Mouse (Mus musculus): Measurements from ENCODE around the gene Baiap2. TPM values are rescaled to one million over a fixed set of nuclear protein-coding genes. Genes with fewer than 3 reads are reported as not detected.

Baiap2 gene
- total RNA-seq (2017) = 10.6 and 19.9 TPM in 2 replicates

- peak; percentile 88 to 90 for ATAC-seq (replicated peaks in 1 of 2; ENCODE audit: insufficient read depth in 1 of 2, low FRiP score in 2 of 2, low TSS enrichment in 1 of 2, low read depth in 1 of 2, poor library complexity in 2 of 2, severe bottlenecking in 2 of 2)
Observed at GRCm38 (mm10) chr11:119942727-119943427, at the start of gene Baiap2. Gene Baiap2, plus strand, starts transcription at chr11:119942763.

DNA sequence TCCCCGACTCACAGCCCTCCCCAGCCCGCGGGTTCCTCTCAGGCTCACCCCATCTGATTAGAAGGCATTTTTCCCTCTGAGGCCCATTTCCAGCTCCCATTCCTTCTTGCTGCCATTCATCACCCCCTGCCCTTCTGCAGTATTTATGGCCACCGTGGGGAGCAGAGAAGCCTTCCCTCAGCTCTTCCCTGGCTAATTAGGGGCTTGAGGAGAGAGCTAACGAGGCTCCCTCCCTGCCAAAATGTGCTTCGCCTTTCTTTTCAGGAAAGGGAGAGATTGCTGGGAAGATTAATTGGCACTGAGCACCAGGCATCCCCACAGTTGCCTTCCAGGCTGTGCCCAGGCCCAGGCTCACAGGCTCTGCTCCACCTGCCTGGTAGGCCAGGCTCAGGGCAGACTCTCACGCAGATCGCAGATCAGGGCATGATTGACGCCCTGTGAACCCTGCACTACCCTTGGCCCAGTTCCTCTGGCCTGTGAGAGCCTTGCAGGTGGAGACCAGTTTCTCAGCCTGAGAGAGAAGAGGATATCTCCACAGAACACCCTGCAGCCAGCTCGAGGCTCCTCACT, 48.8 kb upstream of the Baiap2 start:
- no peak for ATAC-seq (replicated peaks in 1 of 2; ENCODE audit: insufficient read depth in 1 of 2, low FRiP score in 2 of 2, low TSS enrichment in 1 of 2, low read depth in 1 of 2, poor library complexity in 2 of 2, severe bottlenecking in 2 of 2)

DNA sequence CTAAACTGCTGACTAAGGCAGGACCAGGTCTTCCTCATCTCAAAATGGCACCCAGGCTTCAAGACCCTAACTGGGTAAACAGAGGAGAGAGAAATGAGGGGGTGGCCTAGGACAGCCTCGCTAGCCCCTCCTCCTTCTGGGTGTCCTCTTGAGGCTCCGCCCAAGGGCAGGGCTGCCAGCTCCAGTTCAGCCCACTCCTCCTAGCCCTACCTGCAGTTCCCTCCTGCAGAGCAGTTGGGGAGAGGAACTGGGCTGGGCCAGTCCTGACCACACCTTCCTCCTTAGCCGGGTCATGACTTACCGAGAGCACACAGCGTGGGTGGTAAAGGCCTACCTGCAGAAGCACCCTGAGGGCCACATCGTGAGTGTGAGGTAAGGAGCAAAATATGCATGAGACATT, 47.9 kb upstream of the Baiap2 start:
- ATAC-seq (replicated peaks in 1 of 2; ENCODE audit: insufficient read depth in 1 of 2, low FRiP score in 2 of 2, low TSS enrichment in 1 of 2, low read depth in 1 of 2, poor library complexity in 2 of 2, severe bottlenecking in 2 of 2) = peak; percentile 60 to 67; a peak in 3 of 4 replicates

GRCm38 (mm10) chr11:119897041-119897440, 45.5 kb upstream of the Baiap2 start:
- no peak for ATAC-seq (replicated peaks in 1 of 2; ENCODE audit: insufficient read depth in 1 of 2, low FRiP score in 2 of 2, low TSS enrichment in 1 of 2, low read depth in 1 of 2, poor library complexity in 2 of 2, severe bottlenecking in 2 of 2)

DNA sequence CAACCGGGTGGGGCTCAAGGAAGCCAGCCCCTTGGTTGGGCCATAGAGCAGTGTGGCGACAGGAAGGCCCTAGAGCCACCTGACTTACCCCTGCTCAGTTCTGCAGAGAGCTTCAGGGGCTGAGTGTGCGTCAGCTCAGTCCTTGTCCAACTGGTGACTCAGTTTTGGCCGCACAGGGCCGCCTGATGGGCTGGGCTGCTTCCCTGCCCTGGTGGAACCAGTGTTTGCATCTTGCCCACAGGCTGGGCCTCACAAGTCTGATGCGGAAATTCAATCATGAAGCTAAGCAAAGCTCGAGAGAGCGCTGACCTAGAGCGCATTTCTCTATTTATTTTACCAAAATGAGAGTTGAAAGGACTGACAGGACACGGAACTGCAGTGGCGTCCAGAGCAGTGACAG, 43.6 kb upstream of the Baiap2 start:
- no peak for ATAC-seq (replicated peaks in 1 of 2; ENCODE audit: insufficient read depth in 1 of 2, low FRiP score in 2 of 2, low TSS enrichment in 1 of 2, low read depth in 1 of 2, poor library complexity in 2 of 2, severe bottlenecking in 2 of 2)

- no peak for ATAC-seq (replicated peaks in 1 of 2; ENCODE audit: insufficient read depth in 1 of 2, low FRiP score in 2 of 2, low TSS enrichment in 1 of 2, low read depth in 1 of 2, poor library complexity in 2 of 2, severe bottlenecking in 2 of 2)
Observed at GRCm38 (mm10) chr11:119901174-119901573, 41.4 kb upstream of the Baiap2 start.

DNA sequence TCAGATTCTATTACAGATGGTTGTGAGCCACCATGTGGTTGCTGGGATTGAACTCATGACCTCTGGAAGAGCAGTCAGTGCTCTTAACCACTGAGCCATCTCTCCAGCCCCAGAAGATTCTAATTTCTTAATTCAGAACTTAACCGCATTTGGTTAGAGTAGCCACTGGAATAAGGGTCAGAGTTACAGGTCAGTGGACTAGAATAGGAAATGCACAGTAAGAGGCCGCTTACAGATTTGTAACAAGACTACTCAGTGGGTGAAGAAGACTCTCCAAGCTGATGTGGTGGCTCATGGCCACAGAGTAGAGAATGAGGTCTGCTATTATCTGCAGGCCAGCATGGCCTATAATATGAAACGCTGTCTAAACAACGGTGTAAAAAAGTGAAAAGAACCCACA, 39.7 kb upstream of the Baiap2 start:
- no peak for ATAC-seq (replicated peaks in 1 of 2; ENCODE audit: insufficient read depth in 1 of 2, low FRiP score in 2 of 2, low TSS enrichment in 1 of 2, low read depth in 1 of 2, poor library complexity in 2 of 2, severe bottlenecking in 2 of 2)

DNA sequence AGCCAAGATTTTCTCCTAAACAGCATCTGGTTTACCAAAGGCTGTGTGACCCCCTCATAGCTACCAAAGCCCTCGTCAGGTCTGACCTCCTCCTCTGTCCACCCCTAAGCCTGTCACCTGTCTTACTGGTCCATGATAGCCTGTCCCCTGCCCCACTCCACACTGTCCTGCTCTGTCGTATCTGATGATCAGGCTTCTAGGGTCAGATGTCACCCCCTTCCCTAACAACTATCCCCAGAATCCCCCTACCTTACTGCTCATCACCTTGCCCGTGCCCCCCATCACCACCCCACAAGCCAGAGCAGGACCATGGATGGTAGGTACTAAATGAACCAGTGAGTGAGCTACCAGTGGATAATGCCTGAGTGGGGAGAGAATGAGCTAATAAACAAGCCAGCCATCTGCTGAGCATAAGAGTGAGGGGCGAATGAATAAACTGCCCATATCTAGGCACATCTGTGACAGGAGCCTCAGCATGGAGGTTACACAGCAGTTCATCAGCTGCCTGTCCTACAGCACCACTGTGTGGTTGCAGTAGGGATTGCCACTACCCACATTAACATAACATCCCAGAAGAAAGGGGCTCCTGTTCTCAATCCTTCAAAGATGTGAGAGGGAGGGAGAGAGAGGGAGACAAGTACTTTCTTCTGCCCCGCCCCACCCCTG, 37.8 kb upstream of the Baiap2 start:
- ATAC-seq (replicated peaks in 1 of 2; ENCODE audit: insufficient read depth in 1 of 2, low FRiP score in 2 of 2, low TSS enrichment in 1 of 2, low read depth in 1 of 2, poor library complexity in 2 of 2, severe bottlenecking in 2 of 2) = peak; percentile 57 to 65; a peak in 2 of 4 replicates

- ATAC-seq (replicated peaks in 1 of 2; ENCODE audit: insufficient read depth in 1 of 2, low FRiP score in 2 of 2, low TSS enrichment in 1 of 2, low read depth in 1 of 2, poor library complexity in 2 of 2, severe bottlenecking in 2 of 2) = no peak
Observed at GRCm38 (mm10) chr11:119905794-119906193, 36.8 kb upstream of the Baiap2 start.

DNA sequence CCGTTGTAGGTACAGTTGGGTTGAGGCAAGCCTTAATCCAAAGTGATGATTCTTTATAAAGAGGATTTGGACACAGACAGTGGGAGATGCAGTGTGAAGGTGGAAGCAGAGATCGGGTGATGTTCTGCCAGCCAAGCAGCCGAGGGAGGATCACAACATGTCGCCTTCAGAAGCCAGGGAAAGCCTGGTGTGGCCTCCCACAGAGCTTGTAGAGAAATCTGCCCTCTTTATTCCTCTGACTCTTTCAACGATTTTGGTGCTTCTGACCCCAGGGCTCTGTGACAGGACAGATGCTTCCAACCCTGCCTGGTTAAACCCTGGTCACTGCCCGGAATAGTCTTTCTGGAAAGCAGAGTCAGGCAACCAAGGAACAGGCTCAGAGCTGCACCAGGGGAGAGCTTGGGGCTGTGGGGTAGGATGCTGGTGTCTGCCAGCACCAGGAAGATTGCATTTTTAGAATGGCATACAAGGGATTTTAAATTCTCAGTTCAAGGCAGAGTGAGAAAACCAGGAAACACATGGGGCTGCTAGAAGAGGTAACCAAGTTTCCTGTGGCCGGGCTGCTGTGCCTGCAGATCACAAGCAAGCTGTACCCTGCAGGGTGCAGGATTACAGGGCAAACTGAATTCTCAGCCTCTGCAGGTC, 35.4 kb upstream of the Baiap2 start:
- peak in 1 of 2 experiments; percentile 9; a peak in 1 of 4 replicates for ATAC-seq (replicated peaks in 1 of 2; ENCODE audit: insufficient read depth in 1 of 2, low FRiP score in 2 of 2, low TSS enrichment in 1 of 2, low read depth in 1 of 2, poor library complexity in 2 of 2, severe bottlenecking in 2 of 2)

DNA sequence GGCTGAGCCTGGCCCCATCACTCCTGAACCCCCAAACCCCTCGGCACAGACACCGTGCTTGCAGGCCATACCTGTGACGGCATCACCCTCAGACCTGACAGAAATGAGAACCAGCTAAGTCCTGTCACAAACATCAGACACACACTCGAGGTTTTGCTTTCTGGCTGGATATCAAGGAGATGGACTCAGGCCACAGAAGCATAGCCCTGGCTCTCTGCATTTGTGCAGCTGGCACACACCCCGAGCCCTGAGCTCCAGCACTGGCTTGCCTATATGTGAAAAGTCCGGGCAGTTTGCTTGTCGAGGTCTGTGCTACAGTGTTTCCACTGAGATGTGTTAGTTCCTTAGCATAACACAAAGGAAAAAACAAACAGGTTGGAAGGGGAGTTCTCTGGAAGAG, 34.9 kb upstream of the Baiap2 start:
- ATAC-seq (replicated peaks in 1 of 2; ENCODE audit: insufficient read depth in 1 of 2, low FRiP score in 2 of 2, low TSS enrichment in 1 of 2, low read depth in 1 of 2, poor library complexity in 2 of 2, severe bottlenecking in 2 of 2) = peak in 1 of 2 experiments; percentile 9; a peak in 1 of 4 replicates

DNA sequence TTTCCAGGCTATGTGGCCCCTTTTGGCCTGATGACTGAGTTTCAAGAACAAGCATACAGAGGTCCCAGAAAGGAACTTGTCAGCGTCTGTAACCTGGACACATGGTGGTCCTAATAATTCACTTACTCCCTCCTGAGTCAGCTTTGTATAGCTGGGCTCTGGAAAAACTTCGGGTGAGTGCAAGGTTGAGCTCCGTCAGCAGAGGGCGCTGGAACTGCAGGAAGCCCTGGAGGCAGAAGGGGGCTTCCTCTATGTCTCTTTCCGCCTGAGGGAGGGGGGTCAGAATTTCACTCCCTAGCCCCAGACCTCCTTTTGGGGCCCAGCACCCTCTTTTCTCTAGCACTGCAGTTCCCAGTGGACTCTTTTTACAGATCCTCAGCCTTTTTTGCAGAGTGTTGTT, 33.1 kb upstream of the Baiap2 start:
- ATAC-seq (replicated peaks in 1 of 2; ENCODE audit: insufficient read depth in 1 of 2, low FRiP score in 2 of 2, low TSS enrichment in 1 of 2, low read depth in 1 of 2, poor library complexity in 2 of 2, severe bottlenecking in 2 of 2) = peak; percentile 47 to 53; a peak in 2 of 4 replicates

DNA sequence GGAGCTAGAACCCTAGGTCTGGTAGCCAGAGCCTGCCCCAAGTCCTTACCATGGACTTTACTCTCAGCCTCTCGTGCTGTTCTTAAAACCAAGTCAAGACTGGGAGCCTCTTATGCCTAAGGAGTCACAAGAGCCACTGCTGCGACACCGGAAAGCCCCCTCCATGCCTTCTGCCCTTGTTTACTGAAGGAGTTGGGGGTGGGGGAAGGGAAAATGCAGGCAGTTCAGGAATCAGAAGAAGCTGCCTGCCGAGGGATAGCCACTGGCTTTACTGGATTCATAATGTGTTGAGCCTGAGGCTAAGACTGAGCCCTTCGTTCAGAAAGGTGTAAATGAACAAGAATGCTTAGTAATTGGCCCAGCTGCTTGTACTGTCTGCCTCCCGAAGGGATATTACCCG, 29.7 kb upstream of the Baiap2 start:
- no peak for ATAC-seq (replicated peaks in 1 of 2; ENCODE audit: insufficient read depth in 1 of 2, low FRiP score in 2 of 2, low TSS enrichment in 1 of 2, low read depth in 1 of 2, poor library complexity in 2 of 2, severe bottlenecking in 2 of 2)

- ATAC-seq (replicated peaks in 1 of 2; ENCODE audit: insufficient read depth in 1 of 2, low FRiP score in 2 of 2, low TSS enrichment in 1 of 2, low read depth in 1 of 2, poor library complexity in 2 of 2, severe bottlenecking in 2 of 2) = peak; percentile 27 to 41; a peak in 2 of 4 replicates
Observed at GRCm38 (mm10) chr11:119913291-119913934, 29.1 kb upstream of the Baiap2 start, which contains the start of gene Chmp6. Gene Chmp6, plus strand, starts transcription at chr11:119913441.

DNA sequence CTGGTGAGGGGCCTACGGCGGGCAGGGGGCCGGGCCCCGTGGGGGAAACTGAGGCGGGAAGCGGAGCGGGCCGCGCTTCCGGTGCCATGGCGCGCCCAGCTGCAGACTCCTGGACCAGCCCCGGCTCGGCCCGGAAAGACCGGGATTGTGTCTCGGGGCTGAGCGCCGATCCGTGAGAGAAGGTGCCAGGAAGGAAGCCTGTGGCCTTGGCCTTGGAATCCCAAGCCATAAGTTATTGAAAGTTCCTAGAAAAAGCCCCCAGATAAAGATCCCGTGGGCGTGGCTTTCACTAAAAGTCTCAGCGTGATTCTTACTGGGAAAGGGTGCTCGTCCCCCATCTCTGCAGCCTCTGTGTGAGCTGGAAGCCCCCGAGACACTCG, 28.6 kb upstream of the Baiap2 start:
- ATAC-seq (replicated peaks in 1 of 2; ENCODE audit: insufficient read depth in 1 of 2, low FRiP score in 2 of 2, low TSS enrichment in 1 of 2, low read depth in 1 of 2, poor library complexity in 2 of 2, severe bottlenecking in 2 of 2) = no peak

DNA sequence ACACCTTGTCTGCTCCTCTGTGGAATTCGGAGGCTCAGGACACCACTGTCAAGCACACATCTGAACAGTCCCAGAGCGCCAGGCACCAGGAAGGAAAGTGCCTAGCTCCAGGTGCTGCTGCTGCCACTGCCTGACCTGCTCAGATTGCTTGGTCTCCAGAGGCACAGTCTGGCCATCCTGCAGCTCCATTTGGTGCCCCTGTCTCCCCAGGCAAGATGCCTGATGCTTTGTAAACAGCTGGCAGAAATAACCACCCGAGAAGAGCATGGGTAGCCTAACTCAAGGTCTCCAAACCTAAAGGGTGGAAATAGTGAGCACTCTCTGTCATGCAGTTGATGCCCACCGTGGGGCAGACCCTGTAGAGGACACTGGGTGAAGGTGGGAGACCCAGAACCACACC, 28.2 kb upstream of the Baiap2 start:
- ATAC-seq (replicated peaks in 1 of 2; ENCODE audit: insufficient read depth in 1 of 2, low FRiP score in 2 of 2, low TSS enrichment in 1 of 2, low read depth in 1 of 2, poor library complexity in 2 of 2, severe bottlenecking in 2 of 2) = no peak

GRCm38 (mm10) chr11:119915666-119916065, 26.9 kb upstream of the Baiap2 start:
- ATAC-seq (replicated peaks in 1 of 2; ENCODE audit: insufficient read depth in 1 of 2, low FRiP score in 2 of 2, low TSS enrichment in 1 of 2, low read depth in 1 of 2, poor library complexity in 2 of 2, severe bottlenecking in 2 of 2) = no peak

All from hematopoietic stem cell, adult 5-6 weeks (primary cell).